Mouse (Mus musculus): ENCODE results near the gene Pald1. TPM values are rescaled to one million over a fixed set of nuclear protein-coding genes. Genes with fewer than 3 reads are reported as not detected.
A peak's percentile ranks its signal among the peaks of the same experiment; 100 is the strongest.

Pald1 gene
- polyA plus RNA-seq, 1 experiment from 2014 or later = 19.6 TPM

GRCm38 (mm10) chr10:61359411-61359810 is 23.9 kb downstream of the Pald1 start:
- H3K36me3 ChIP-seq (ENCODE audit: control insufficient read depth, insufficient read depth, low read length) = no peaks in the 10 kb centered on the region
- no peak overlapping the region for H3K27ac ChIP-seq (ENCODE audit: low read depth)
- H3K4me2 ChIP-seq (ENCODE audit: low read length) = no peak overlapping the region
- H3K4me1 ChIP-seq (replicated peaks; ENCODE audit: control insufficient read depth, insufficient read depth, low read length) = peaks cover 15% of the 10 kb centered on the region
- no peak overlapping the region for H3K9ac ChIP-seq (ENCODE audit: low read length)
- no peaks in the 10 kb centered on the region for H3K9me3 ChIP-seq (ENCODE audit: control insufficient read depth, low read length)
- no peaks in the 10 kb centered on the region for H3K27me3 ChIP-seq (replicated peaks; ENCODE audit: control insufficient read depth, insufficient read depth, low read length)
- DNase-seq (ENCODE audit: low spot score) (no peak), ATAC-seq (replicated peaks; ENCODE audit: low FRiP score, low TSS enrichment, low read depth) (no peak)
- H3K4me3 ChIP-seq (ENCODE audit: low read depth, low read length) = no peak overlapping the region
- 89% methylated on average over 8 of the region's 8 CpGs for WGBS

- Histone ChIP-seq H3K27me3 (replicated peaks; ENCODE audit: control insufficient read depth, insufficient read depth, low read length) (no peaks in the 10 kb centered on the region), H3K4me1 (replicated peaks; ENCODE audit: control insufficient read depth, insufficient read depth, low read length) (peaks cover 15% of the 10 kb centered on the region), H3K9me3 (ENCODE audit: control insufficient read depth, low read length) (no peaks in the 10 kb centered on the region), H3K9ac (ENCODE audit: low read length) (no peak overlapping the region), H3K27ac (ENCODE audit: low read depth) (no peak overlapping the region), H3K4me2 (ENCODE audit: low read length) (no peak overlapping the region), H3K36me3 (ENCODE audit: control insufficient read depth, insufficient read depth, low read length) (peaks cover 6% of the 10 kb centered on the region), H3K4me3 (ENCODE audit: low read depth, low read length) (no peak overlapping the region)
- WGBS = 37% methylated on average over 8 of the region's 8 CpGs
- peak; percentile 58 for DNase-seq (ENCODE audit: low spot score)
- ATAC-seq (replicated peaks; ENCODE audit: low FRiP score, low TSS enrichment, low read depth) = no peak
These were observed 25.7 kb downstream of the Pald1 start for GRCm38 (mm10) chr10:61357658-61358057.

GRCm38 (mm10) chr10:61356568-61356967 is 26.8 kb downstream of the Pald1 start:
- Histone ChIP-seq H3K4me1 (replicated peaks; ENCODE audit: control insufficient read depth, insufficient read depth, low read length) (peaks cover 15% of the 10 kb centered on the region), H3K36me3 (ENCODE audit: control insufficient read depth, insufficient read depth, low read length) (peaks cover 17% of the 10 kb centered on the region), H3K4me3 (ENCODE audit: low read depth, low read length) (no peak overlapping the region), H3K27ac (ENCODE audit: low read depth) (no peak overlapping the region), H3K27me3 (replicated peaks; ENCODE audit: control insufficient read depth, insufficient read depth, low read length) (no peaks in the 10 kb centered on the region), H3K4me2 (ENCODE audit: low read length) (no peak overlapping the region), H3K9me3 (ENCODE audit: control insufficient read depth, low read length) (no peaks in the 10 kb centered on the region), H3K9ac (ENCODE audit: low read length) (no peak overlapping the region)
- ATAC-seq (replicated peaks; ENCODE audit: low FRiP score, low TSS enrichment, low read depth) (no peak), DNase-seq (ENCODE audit: low spot score) (no peak)
- WGBS = 74% methylated on average over 8 of the region's 8 CpGs

- Histone ChIP-seq H3K4me1 (replicated peaks; ENCODE audit: control insufficient read depth, insufficient read depth, low read length) (peaks cover 15% of the 10 kb centered on the region), H3K9ac (ENCODE audit: low read length) (no peak overlapping the region), H3K27me3 (replicated peaks; ENCODE audit: control insufficient read depth, insufficient read depth, low read length) (no peaks in the 10 kb centered on the region), H3K4me3 (ENCODE audit: low read depth, low read length) (no peak overlapping the region), H3K36me3 (ENCODE audit: control insufficient read depth, insufficient read depth, low read length) (peaks cover 20% of the 10 kb centered on the region), H3K9me3 (ENCODE audit: control insufficient read depth, low read length) (no peaks in the 10 kb centered on the region), H3K4me2 (ENCODE audit: low read length) (no peak overlapping the region), H3K27ac (ENCODE audit: low read depth) (no peak overlapping the region)
- 95% methylated on average over 5 of the region's 5 CpGs for WGBS
- ATAC-seq (replicated peaks; ENCODE audit: low FRiP score, low TSS enrichment, low read depth) (no peak), DNase-seq (ENCODE audit: low spot score) (no peak)
These were observed 27.2 kb downstream of the Pald1 start for GRCm38 (mm10) chr10:61356095-61356494.

GRCm38 (mm10) chr10:61355611-61356010 is 27.7 kb downstream of the Pald1 start:
- H3K36me3 ChIP-seq (ENCODE audit: control insufficient read depth, insufficient read depth, low read length) = peaks cover 25% of the 10 kb centered on the region
- DNase-seq (ENCODE audit: low spot score) (no peak), ATAC-seq (replicated peaks; ENCODE audit: low FRiP score, low TSS enrichment, low read depth) (no peak)
- 94% methylated on average over 13 of the region's 13 CpGs for WGBS
- no peaks in the 10 kb centered on the region for H3K9me3 ChIP-seq (ENCODE audit: control insufficient read depth, low read length)
- no peak overlapping the region for H3K27ac ChIP-seq (ENCODE audit: low read depth)
- H3K4me3 ChIP-seq (ENCODE audit: low read depth, low read length) = no peak overlapping the region
- no peak overlapping the region for H3K9ac ChIP-seq (ENCODE audit: low read length)
- no peak overlapping the region for H3K4me2 ChIP-seq (ENCODE audit: low read length)
- H3K27me3 ChIP-seq (replicated peaks; ENCODE audit: control insufficient read depth, insufficient read depth, low read length) = no peaks in the 10 kb centered on the region
- peaks cover 15% of the 10 kb centered on the region for H3K4me1 ChIP-seq (replicated peaks; ENCODE audit: control insufficient read depth, insufficient read depth, low read length)

GRCm38 (mm10) chr10:61351216-61351615 is 32.1 kb downstream of the Pald1 start:
- ATAC-seq (replicated peaks; ENCODE audit: low FRiP score, low TSS enrichment, low read depth) (no peak), DNase-seq (ENCODE audit: low spot score) (no peak)
- 75% methylated on average over 4 of the region's 4 CpGs for WGBS
- H3K9me3 ChIP-seq (ENCODE audit: control insufficient read depth, low read length) = no peaks in the 10 kb centered on the region
- H3K4me3 ChIP-seq (ENCODE audit: low read depth, low read length) = no peak overlapping the region
- H3K27ac ChIP-seq (ENCODE audit: low read depth) = no peak overlapping the region
- H3K9ac ChIP-seq (ENCODE audit: low read length) = no peak overlapping the region
- no peak overlapping the region for H3K4me2 ChIP-seq (ENCODE audit: low read length)
- H3K36me3 ChIP-seq (ENCODE audit: control insufficient read depth, insufficient read depth, low read length) = peaks cover 49% of the 10 kb centered on the region
- H3K27me3 ChIP-seq (replicated peaks; ENCODE audit: control insufficient read depth, insufficient read depth, low read length) = no peaks in the 10 kb centered on the region
- H3K4me1 ChIP-seq (replicated peaks; ENCODE audit: control insufficient read depth, insufficient read depth, low read length) = peaks cover 11% of the 10 kb centered on the region

GRCm38 (mm10) chr10:61346374-61346773 is 37.0 kb downstream of the Pald1 start:
- peak overlapping the region; percentile 18 for H3K4me2 ChIP-seq (ENCODE audit: low read length)
- no peak overlapping the region for H3K9ac ChIP-seq (ENCODE audit: low read length)
- no peak for ATAC-seq (replicated peaks; ENCODE audit: low FRiP score, low TSS enrichment, low read depth)
- H3K36me3 ChIP-seq (ENCODE audit: control insufficient read depth, insufficient read depth, low read length) = peaks cover 41% of the 10 kb centered on the region
- H3K27me3 ChIP-seq (replicated peaks; ENCODE audit: control insufficient read depth, insufficient read depth, low read length) = no peaks in the 10 kb centered on the region
- 14% methylated on average over 10 of the region's 10 CpGs for WGBS
- H3K4me1 ChIP-seq (replicated peaks; ENCODE audit: control insufficient read depth, insufficient read depth, low read length) = peaks cover 15% of the 10 kb centered on the region
- DNase-seq (ENCODE audit: low spot score) = no peak
- H3K4me3 ChIP-seq (ENCODE audit: low read depth, low read length) = no peak overlapping the region
- H3K27ac ChIP-seq (ENCODE audit: low read depth) = no peak overlapping the region; the same call in 1 of the 2 replicates
- no peaks in the 10 kb centered on the region for H3K9me3 ChIP-seq (ENCODE audit: control insufficient read depth, low read length)

GRCm38 (mm10) chr10:61345179-61345578 is 38.2 kb downstream of the Pald1 start:
- DNase-seq (ENCODE audit: low spot score) (no peak), ATAC-seq (replicated peaks; ENCODE audit: low FRiP score, low TSS enrichment, low read depth) (no peak)
- H3K4me1 ChIP-seq (replicated peaks; ENCODE audit: control insufficient read depth, insufficient read depth, low read length) = peaks cover 15% of the 10 kb centered on the region
- no peak overlapping the region for H3K27ac ChIP-seq (ENCODE audit: low read depth)
- WGBS = 71% methylated on average over 8 of the region's 8 CpGs
- H3K36me3 ChIP-seq (ENCODE audit: control insufficient read depth, insufficient read depth, low read length) = peaks cover 33% of the 10 kb centered on the region
- H3K9ac ChIP-seq (ENCODE audit: low read length) = no peak overlapping the region
- H3K27me3 ChIP-seq (replicated peaks; ENCODE audit: control insufficient read depth, insufficient read depth, low read length) = no peaks in the 10 kb centered on the region
- H3K9me3 ChIP-seq (ENCODE audit: control insufficient read depth, low read length) = no peaks in the 10 kb centered on the region
- no peak overlapping the region for H3K4me2 ChIP-seq (ENCODE audit: low read length)
- H3K4me3 ChIP-seq (ENCODE audit: low read depth, low read length) = no peak overlapping the region

- peaks cover 15% of the 10 kb centered on the region for H3K4me1 ChIP-seq (replicated peaks; ENCODE audit: control insufficient read depth, insufficient read depth, low read length)
- WGBS = 62% methylated on average over 8 of the region's 8 CpGs
- no peaks in the 10 kb centered on the region for H3K27me3 ChIP-seq (replicated peaks; ENCODE audit: control insufficient read depth, insufficient read depth, low read length)
- H3K9ac ChIP-seq (ENCODE audit: low read length) = no peak overlapping the region
- no peak overlapping the region for H3K4me2 ChIP-seq (ENCODE audit: low read length)
- H3K36me3 ChIP-seq (ENCODE audit: control insufficient read depth, insufficient read depth, low read length) = peaks cover 22% of the 10 kb centered on the region
- H3K27ac ChIP-seq (ENCODE audit: low read depth) = no peak overlapping the region
- ATAC-seq (replicated peaks; ENCODE audit: low FRiP score, low TSS enrichment, low read depth) (no peak), DNase-seq (ENCODE audit: low spot score) (peak; percentile 76)
- no peak overlapping the region for H3K4me3 ChIP-seq (ENCODE audit: low read depth, low read length)
- no peaks in the 10 kb centered on the region for H3K9me3 ChIP-seq (ENCODE audit: control insufficient read depth, low read length)
These were observed 39.4 kb downstream of the Pald1 start for GRCm38 (mm10) chr10:61343950-61344349.
